In genomic region chr5:4311169-4311568, GRCm38 (mm10) we compare ENCODE assay signal across 13 mouse cellular contexts.
A peak's percentile ranks its signal among the peaks of the same experiment; 100 is the strongest.
DNase-seq lines count a peak whose midpoint lies in the region; ATAC-seq and TF ChIP-seq lines count a peak whose summit lies in the region.
"Had no signal": no experiment of that assay in that cellular context is flagged by ENCODE, and none has a peak within 500 bp of the region (broad histone marks: within the 10 kb centered on the region; RNA-seq: fewer than 3 reads in every experiment).

No protein-coding gene starts in this region.

- no peak for TF ChIP-seq EP300 in heart, adult 2 months (IDR thresholded peaks at IDR 0.05; ENCODE audit: insufficient read depth, low read depth, low read length)

- no peaks in the 10 kb centered on the region for H3K79me2 ChIP-seq in heart, adult 2 months (replicated peaks; ENCODE audit: control insufficient read depth, insufficient read depth, low read length)

- TF ChIP-seq CTCF in heart, adult 2 months (IDR thresholded peaks at IDR 0.05) = no peak
- TF ChIP-seq CTCF in lung, embryonic 14.5 days (IDR thresholded peaks at IDR 0.05; ENCODE audit: low read depth) = no peak
- TF ChIP-seq CTCF in lung, adult 2 months (IDR thresholded peaks at IDR 0.05; ENCODE audit: insufficient read depth, low read length) = no peak

- intact Hi-C loops in heart, adult 2 months (cut with DNase I) = no loop called here

- peaks cover 30% of the 10 kb centered on the region for H3K4me1 ChIP-seq in heart, embryonic 13.5 days
- H3K4me1 ChIP-seq in heart, adult 2 months (ENCODE audit: control insufficient read depth, insufficient read depth, low read length) = no peaks in the 10 kb centered on the region
- peaks cover 7% of the 10 kb centered on the region; the same call in 1 of the 2 replicates for H3K4me1 ChIP-seq in lung, embryonic 14.5 days (ENCODE audit: insufficient read depth)
- no peaks in the 10 kb centered on the region for H3K4me1 ChIP-seq in lung, adult 2 months (ENCODE audit: control insufficient read depth, insufficient read depth, low read length)
- H3K4me1 ChIP-seq in limb, embryonic 15.5 days = peaks cover 7% of the 10 kb centered on the region; the same call in 1 of the 2 replicates

- WGBS in heart, embryonic 13.5 days = 46% methylated on average over 4 of the region's 4 CpGs
- 53% methylated on average over 4 of the region's 4 CpGs for WGBS in heart, adult 2 months
- WGBS in lung, embryonic 14.5 days = 60% methylated on average over 4 of the region's 4 CpGs
- WGBS in lung, adult 2 months = 54% methylated on average over 4 of the region's 4 CpGs
- WGBS in limb, embryonic 15.5 days = 26% methylated on average over 4 of the region's 4 CpGs

- no peak overlapping the region for H3K9ac ChIP-seq in heart, embryonic 13.5 days
- no peak overlapping the region for H3K9ac ChIP-seq in heart, adult 2 months (ENCODE audit: low read depth, low read length)
- no peak overlapping the region for H3K9ac ChIP-seq in lung, embryonic 14.5 days
- no peak overlapping the region for H3K9ac ChIP-seq in limb, embryonic 15.5 days
- H3K9ac ChIP-seq: liver, postnatal 0 days had no signal

- H3K4me3 ChIP-seq in heart, embryonic 13.5 days = no peak overlapping the region
- H3K4me3 ChIP-seq in heart, adult 2 months = no peak overlapping the region
- no peak overlapping the region for H3K4me3 ChIP-seq in lung, embryonic 14.5 days (ENCODE audit: low read depth, low read length)
- H3K4me3 ChIP-seq in lung, adult 2 months (replicated peaks; ENCODE audit: extremely low read depth, low read depth, low read length) = no peak overlapping the region
- H3K4me3 ChIP-seq in limb, embryonic 15.5 days = no peak overlapping the region

- no peak overlapping the region for H3K4me2 ChIP-seq in heart, embryonic 13.5 days
- H3K4me2 ChIP-seq in lung, embryonic 14.5 days = no peak overlapping the region
- H3K4me2 ChIP-seq in limb, embryonic 15.5 days = no peak overlapping the region
- H3K4me2 ChIP-seq: midbrain, embryonic 11.5 days had no signal

- no peak for TF ChIP-seq POLR2A in heart, adult 2 months (IDR thresholded peaks at IDR 0.05; ENCODE audit: insufficient read depth, low read depth, low read length)
- no peak for TF ChIP-seq POLR2A in lung, adult 2 months (IDR thresholded peaks at IDR 0.05; ENCODE audit: borderline replicate concordance, extremely low read depth, low read depth, low read length)

- DNase-seq in heart, adult 2 months = no peak
- no peak for DNase-seq in lung, embryonic 14.5 days
- DNase-seq in lung, adult 2 months = no peak
- DNase-seq in embryo, embryonic 10 days (ENCODE audit: low spot score) = no peak
- no peak for DNase-seq in left cerebral cortex, adult 18-20 months (ENCODE audit: low spot score in 2 of 2)
- DNase-seq in cerebellum, postnatal 36 days = no peak
- DNase-seq: adrenal gland, postnatal 25 days; liver, postnatal 0 days; thymus, postnatal 14 days had no signal

- peak overlapping the region; percentile 85 for H3K27ac ChIP-seq in heart, embryonic 13.5 days (replicated peaks)
- no peak overlapping the region for H3K27ac ChIP-seq in heart, adult 2 months
- peak overlapping the region; percentile 73; the same call in 1 of the 2 replicates for H3K27ac ChIP-seq in lung, embryonic 14.5 days (ENCODE audit: low read depth)
- peak overlapping the region; percentile 54 for H3K27ac ChIP-seq in limb, embryonic 15.5 days
- H3K27ac ChIP-seq: hindbrain, postnatal 0 days had no signal

- ATAC-seq in heart, embryonic 13.5 days (ENCODE audit: extremely low read depth, insufficient number of reproducible peaks, low FRiP score, low TSS enrichment) = no peak
- no peak for ATAC-seq in lung, embryonic 14.5 days (ENCODE audit: insufficient read depth)
- no peak for ATAC-seq in limb, embryonic 15.5 days (ENCODE audit: insufficient number of reproducible peaks, low FRiP score, low TSS enrichment, low read depth)
- ATAC-seq: hindbrain, postnatal 0 days; liver, postnatal 0 days had no signal

- H3K27me3 ChIP-seq in heart, embryonic 13.5 days (replicated peaks) = no peaks in the 10 kb centered on the region
- H3K27me3 ChIP-seq in heart, adult 2 months (ENCODE audit: control insufficient read depth, insufficient read depth, low read length) = no peaks in the 10 kb centered on the region
- no peaks in the 10 kb centered on the region for H3K27me3 ChIP-seq in lung, embryonic 14.5 days (ENCODE audit: insufficient read depth, low read length)
- no peaks in the 10 kb centered on the region for H3K27me3 ChIP-seq in limb, embryonic 15.5 days

- no peaks in the 10 kb centered on the region for H3K9me3 ChIP-seq in heart, embryonic 13.5 days
- H3K9me3 ChIP-seq in lung, embryonic 14.5 days (ENCODE audit: low read depth, low read length) = no peaks in the 10 kb centered on the region; the same call in 1 of the 2 replicates
- H3K9me3 ChIP-seq in limb, embryonic 15.5 days = no peaks in the 10 kb centered on the region

- no peaks in the 10 kb centered on the region for H3K36me3 ChIP-seq in heart, embryonic 13.5 days
- H3K36me3 ChIP-seq in heart, adult 2 months (ENCODE audit: control insufficient read depth, insufficient read depth, low read length) = no peaks in the 10 kb centered on the region
- H3K36me3 ChIP-seq in lung, embryonic 14.5 days (ENCODE audit: insufficient read depth) = no peaks in the 10 kb centered on the region
- H3K36me3 ChIP-seq in limb, embryonic 15.5 days = no peaks in the 10 kb centered on the region
